ENCODE assay signal across 8 mouse cellular contexts in the genomic region with DNA sequence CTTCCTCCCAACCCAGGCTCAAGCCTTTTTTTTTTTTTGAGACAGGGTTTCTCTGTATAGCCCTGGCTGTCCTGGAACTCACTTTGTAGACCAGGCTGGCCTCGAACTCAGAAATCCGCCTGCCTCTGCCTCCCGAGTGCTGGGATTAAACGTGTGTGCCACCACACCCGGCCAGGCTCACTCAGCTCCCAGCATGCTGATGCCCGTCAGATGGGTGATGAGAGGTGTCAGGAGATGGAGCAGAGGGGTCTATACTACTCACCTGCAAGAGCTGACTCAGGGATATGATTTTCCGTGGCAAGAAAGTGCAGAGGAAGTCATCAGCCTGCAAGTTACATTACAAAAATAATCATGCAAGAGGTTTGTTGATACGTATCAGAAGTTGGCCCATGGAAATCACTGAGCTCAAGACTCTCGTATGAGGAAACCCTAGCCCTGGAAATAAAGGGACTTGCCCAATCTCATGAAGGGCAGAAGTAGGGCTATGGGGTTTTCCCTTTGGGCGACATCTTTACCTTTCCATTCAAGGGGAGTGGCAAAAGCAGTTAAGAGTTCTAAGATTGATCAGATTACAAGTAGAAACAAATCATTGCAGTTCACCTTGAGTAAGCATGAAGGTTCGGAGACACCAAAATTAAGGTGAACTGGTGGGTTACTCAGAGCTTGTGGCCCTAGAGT. TPM values are rescaled to one million over a fixed set of nuclear protein-coding genes. Genes with fewer than 3 reads are reported as not detected.
A peak's percentile ranks its signal among the peaks of the same experiment; 100 is the strongest.
DNase-seq lines count a peak whose midpoint lies in the region; ATAC-seq and TF ChIP-seq lines count a peak whose summit lies in the region.

No protein-coding gene starts in this region.

- dilution Hi-C loops in CH12.LX (cut with MboI; ENCODE audit: extremely low pct_ligation_motif_present, extremely low pct_unique_long_range_greater_than_20kb, low sequenced_read_pairs) = no loop called here

- peaks cover 9% of the 10 kb centered on the region for H3K36me3 ChIP-seq in heart, embryonic 11.5 days (ENCODE audit: control insufficient read depth, insufficient read depth, low read length)
- H3K36me3 ChIP-seq in CH12.LX (replicated peaks in 1 of 2; ENCODE audit: control insufficient read depth in 1 of 2, insufficient read depth in 1 of 2, low read length in 1 of 2) = peaks cover 27 to 49% of the 10 kb centered on the region in 2 experiments
- H3K36me3 ChIP-seq in heart, embryonic 16.5 days (ENCODE audit: control insufficient read depth, insufficient read depth) = peaks cover 18% of the 10 kb centered on the region
- H3K36me3 ChIP-seq in midbrain, embryonic 10.5 days = peaks cover 41% of the 10 kb centered on the region

- TF ChIP-seq POLR2A in CH12.LX (IDR thresholded peaks at IDR 0.05; ENCODE audit: low read depth, low read length) = no peak

- peak overlapping the region; percentile 98; the same call in 1 of the 2 replicates for H3K27ac ChIP-seq in heart, embryonic 11.5 days (ENCODE audit: low read depth, low read length)
- H3K27ac ChIP-seq in CH12.LX (ENCODE audit: insufficient read depth, low read depth) = peak overlapping the region; percentile 97
- H3K27ac ChIP-seq in heart, embryonic 16.5 days (ENCODE audit: low read length) = peak overlapping the region; percentile 97
- H3K27ac ChIP-seq in midbrain, embryonic 10.5 days (replicated peaks) = peak overlapping the region; percentile 93

- peak overlapping the region; percentile 98 for H3K4me2 ChIP-seq in heart, embryonic 11.5 days
- H3K4me2 ChIP-seq in CH12.LX (ENCODE audit: insufficient read depth, low read depth, poor library complexity, severe bottlenecking) = peak overlapping the region; percentile 96
- H3K4me2 ChIP-seq in heart, embryonic 16.5 days (ENCODE audit: low read depth, low read length) = peak overlapping the region; percentile 76

- peak; percentile 49 for TF ChIP-seq EP300 in CH12.LX (IDR thresholded peaks at IDR 0.05; ENCODE audit: low read length)

- in situ Hi-C loops in CH12.LX (cut with MboI; ENCODE audit: low pct_ligation_motif_present, low pct_unique_long_range_greater_than_20kb, low sequenced_read_pairs) = no loop called here

- H3K79me2 ChIP-seq in CH12.LX (replicated peaks; ENCODE audit: control insufficient read depth, extremely low read depth, insufficient read depth, poor library complexity, severe bottlenecking) = peaks cover 35% of the 10 kb centered on the region

- DNase-seq in heart, postnatal 14 days = no peak
- peak; percentile 89 for DNase-seq in CH12.LX (ENCODE audit: extremely low read depth)
- no peak for DNase-seq in midbrain, embryonic 10.5 days (ENCODE audit: low spot score)
- no peak for DNase-seq in urinary bladder, adult 18-20 months (ENCODE audit: low spot score in 2 of 2)
- no peak for DNase-seq in adrenal gland, postnatal 25 days
- DNase-seq in urinary bladder, postnatal 14 days (ENCODE audit: low spot score) = no peak

- H3K9me3 ChIP-seq in heart, embryonic 11.5 days (replicated peaks; ENCODE audit: control insufficient read depth, low read length) = no peaks in the 10 kb centered on the region
- no peaks in the 10 kb centered on the region for H3K9me3 ChIP-seq in CH12.LX (replicated peaks; ENCODE audit: low read length)
- H3K9me3 ChIP-seq in heart, embryonic 16.5 days (replicated peaks; ENCODE audit: control insufficient read depth, low read length) = no peaks in the 10 kb centered on the region
- H3K9me3 ChIP-seq in midbrain, embryonic 10.5 days (replicated peaks) = no peaks in the 10 kb centered on the region

- no peak for ATAC-seq in heart, embryonic 11.5 days (replicated peaks; ENCODE audit: insufficient number of reproducible peaks, low FRiP score, low TSS enrichment)
- no peak for ATAC-seq in heart, embryonic 16.5 days (replicated peaks; ENCODE audit: extremely low read depth, insufficient read depth, low FRiP score)

- peak overlapping the region; percentile 85; the same call in 1 of the 2 replicates for H3K9ac ChIP-seq in heart, embryonic 11.5 days (ENCODE audit: low read depth, low read length)
- H3K9ac ChIP-seq in CH12.LX (ENCODE audit: insufficient read depth, low read depth) = peak overlapping the region; percentile 89
- H3K9ac ChIP-seq in heart, embryonic 16.5 days (ENCODE audit: low read length) = peak overlapping the region; percentile 83

- peak overlapping the region; percentile 78 for H3K4me3 ChIP-seq in heart, embryonic 11.5 days (ENCODE audit: low read depth, low read length)
- peak overlapping the region; percentile 79 to 94 (median 91) for H3K4me3 ChIP-seq in CH12.LX (replicated peaks in 1 of 3; ENCODE audit: low read depth in 2 of 3, low read length in 2 of 3, poor library complexity in 1 of 3)
- peak overlapping the region; percentile 91 for H3K4me3 ChIP-seq in heart, embryonic 16.5 days (ENCODE audit: low read length)
- H3K4me3 ChIP-seq in midbrain, embryonic 10.5 days = peak overlapping the region; percentile 95

- TF ChIP-seq RAD21 in CH12.LX (IDR thresholded peaks at IDR 0.05; ENCODE audit: low read depth, low read length) = no peak

- intact Hi-C loops in heart, postnatal 14 days (cut with DNase I) = no loop called here

- no peaks in the 10 kb centered on the region for H3K27me3 ChIP-seq in heart, embryonic 11.5 days (ENCODE audit: control insufficient read depth, insufficient read depth, low read length)
- H3K27me3 ChIP-seq in CH12.LX (replicated peaks) = no peaks in the 10 kb centered on the region
- H3K27me3 ChIP-seq in heart, embryonic 16.5 days (ENCODE audit: control insufficient read depth, insufficient read depth, low read length) = no peaks in the 10 kb centered on the region
- peaks cover under 1% of the 10 kb centered on the region; the same call in 1 of the 2 replicates for H3K27me3 ChIP-seq in midbrain, embryonic 10.5 days (ENCODE audit: low read depth, poor library complexity, severe bottlenecking)

- peaks cover 23% of the 10 kb centered on the region for H3K4me1 ChIP-seq in heart, embryonic 11.5 days (ENCODE audit: control insufficient read depth, insufficient read depth, low read length)
- peaks cover 4 to 58% of the 10 kb centered on the region in 2 experiments for H3K4me1 ChIP-seq in CH12.LX (ENCODE audit: control insufficient read depth in 1 of 2, insufficient read depth in 2 of 2)
- H3K4me1 ChIP-seq in heart, embryonic 16.5 days (ENCODE audit: control insufficient read depth, insufficient read depth, low read length) = peaks cover 25% of the 10 kb centered on the region
- H3K4me1 ChIP-seq in midbrain, embryonic 10.5 days = peaks cover 42% of the 10 kb centered on the region

- 79% methylated on average over 11 of the region's 11 CpGs for WGBS in heart, embryonic 11.5 days (ENCODE audit: insufficient replicate concordance)
- 75% methylated on average over 11 of the region's 11 CpGs for WGBS in heart, embryonic 16.5 days
- WGBS in midbrain, embryonic 10.5 days = 91% methylated on average over 11 of the region's 11 CpGs

- TF ChIP-seq CTCF in CH12.LX (conservative IDR thresholded peaks at IDR 0.05 in 1 of 2, IDR thresholded peaks at IDR 0.05 in 1 of 2; ENCODE audit: low read depth in 2 of 2, low read length in 2 of 2) = no peak

RNA-seq across cellular contexts. Expression of gene Psme2, which starts 1.0 kb away (rescaled TPM):
- polyA plus RNA-seq in heart, embryonic 11.5 days (2014; fragmentation: Nextera tagmentation; extraction: Ambion mirVana) = 222 and 223 TPM in 2 replicates
- total RNA-seq in heart, postnatal 14 days (2021) = 100 to 1,000 TPM in 1 of 2 experiments, 10 to 100 TPM in 1; 90.7 to 132 TPM
- total RNA-seq in CH12.LX (2012; rRNA removed) (634 and 684 TPM in 2 replicates), CH12.LX (2014; rRNA removed) (467 and 546 TPM in 2 replicates)
- polyA plus RNA-seq in CH12.LX (2012; ENCODE audit: insufficient read length, low read depth) = 650 and 757 TPM in 2 replicates
- polyA plus RNA-seq in heart, embryonic 16.5 days (2015; fragmentation: Nextera tagmentation; extraction: Ambion mirVana) = 207 TPM in 2 replicates
- 171 and 184 TPM in 2 replicates for polyA plus RNA-seq in midbrain, embryonic 10.5 days (2016; fragmentation: Nextera tagmentation; extraction: Ambion mirVana)
- 357 and 368 TPM in 2 replicates for total RNA-seq in adrenal gland, postnatal 25 days (2021)

RNA-seq across cellular contexts. Expression of gene Rnf31, which starts 1.6 kb away (rescaled TPM):
- polyA plus RNA-seq in heart, embryonic 11.5 days (2014; fragmentation: Nextera tagmentation; extraction: Ambion mirVana) = 11.2 and 13.0 TPM in 2 replicates
- total RNA-seq in heart, postnatal 14 days (2021) = 10 to 100 TPM; 21.8 to 26.1 TPM
- 14.8 and 15.9 TPM in 2 replicates for total RNA-seq in CH12.LX (2012; rRNA removed)
- total RNA-seq in CH12.LX (2014; rRNA removed) = 3.2 and 3.8 TPM in 2 replicates
- 18.2 and 22.6 TPM in 2 replicates for polyA plus RNA-seq in CH12.LX (2012; ENCODE audit: insufficient read length, low read depth)
- 15.7 and 18.6 TPM in 2 replicates for polyA plus RNA-seq in heart, embryonic 16.5 days (2015; fragmentation: Nextera tagmentation; extraction: Ambion mirVana)
- 15.4 and 21.0 TPM in 2 replicates for polyA plus RNA-seq in midbrain, embryonic 10.5 days (2016; fragmentation: Nextera tagmentation; extraction: Ambion mirVana)
- 37.4 and 49.3 TPM in 2 replicates for total RNA-seq in adrenal gland, postnatal 25 days (2021)

RNA-seq across cellular contexts. Expression of gene Emc9, which starts 4.8 kb away (rescaled TPM):
- polyA plus RNA-seq in heart, embryonic 11.5 days (2014; fragmentation: Nextera tagmentation; extraction: Ambion mirVana) = 18.7 and 20.0 TPM in 2 replicates
- total RNA-seq in heart, postnatal 14 days (2021) = 10 to 100 TPM; 39.9 to 45.0 TPM
- total RNA-seq in CH12.LX (2012; rRNA removed) (9.6 and 10.4 TPM in 2 replicates), CH12.LX (2014; rRNA removed) (1.6 and 1.7 TPM in 2 replicates)
- polyA plus RNA-seq in CH12.LX (2012; ENCODE audit: insufficient read length, low read depth) = 3.7 and 4.2 TPM in 2 replicates
- polyA plus RNA-seq in heart, embryonic 16.5 days (2015; fragmentation: Nextera tagmentation; extraction: Ambion mirVana) = 24.0 and 26.5 TPM in 2 replicates
- 7.9 and 8.0 TPM in 2 replicates for polyA plus RNA-seq in midbrain, embryonic 10.5 days (2016; fragmentation: Nextera tagmentation; extraction: Ambion mirVana)
- 34.5 and 61.6 TPM in 2 replicates for total RNA-seq in adrenal gland, postnatal 25 days (2021)

RNA-seq across cellular contexts. Expression of gene Psme1, which starts 12.0 kb away (rescaled TPM):
- 223 and 235 TPM in 2 replicates for polyA plus RNA-seq in heart, embryonic 11.5 days (2014; fragmentation: Nextera tagmentation; extraction: Ambion mirVana)
- 100 to 1,000 TPM; 218 to 238 TPM for total RNA-seq in heart, postnatal 14 days (2021)
- total RNA-seq in CH12.LX (2012; rRNA removed) (292 and 335 TPM in 2 replicates), CH12.LX (2014; rRNA removed) (338 and 377 TPM in 2 replicates)
- 638 and 740 TPM in 2 replicates for polyA plus RNA-seq in CH12.LX (2012; ENCODE audit: insufficient read length, low read depth)
- polyA plus RNA-seq in heart, embryonic 16.5 days (2015; fragmentation: Nextera tagmentation; extraction: Ambion mirVana) = 223 and 227 TPM in 2 replicates
- 88.7 and 97.9 TPM in 2 replicates for polyA plus RNA-seq in midbrain, embryonic 10.5 days (2016; fragmentation: Nextera tagmentation; extraction: Ambion mirVana)
- total RNA-seq in adrenal gland, postnatal 25 days (2021) = 328 and 383 TPM in 2 replicates

RNA-seq across cellular contexts. Expression of gene Irf9, which starts 13.5 kb away (rescaled TPM):
- 6.4 and 7.5 TPM in 2 replicates for polyA plus RNA-seq in heart, embryonic 11.5 days (2014; fragmentation: Nextera tagmentation; extraction: Ambion mirVana)
- 1 to 10 TPM; 9.2 to 9.3 TPM for total RNA-seq in heart, postnatal 14 days (2021)
- total RNA-seq in CH12.LX (2012; rRNA removed) = 9.2 and 10.1 TPM in 2 replicates
- 9.6 and 11.2 TPM in 2 replicates for total RNA-seq in CH12.LX (2014; rRNA removed)
- polyA plus RNA-seq in CH12.LX (2012; ENCODE audit: insufficient read length, low read depth) = 12.4 and 12.8 TPM in 2 replicates
- 11.5 and 15.3 TPM in 2 replicates for polyA plus RNA-seq in heart, embryonic 16.5 days (2015; fragmentation: Nextera tagmentation; extraction: Ambion mirVana)
- 6.5 and 6.9 TPM in 2 replicates for polyA plus RNA-seq in midbrain, embryonic 10.5 days (2016; fragmentation: Nextera tagmentation; extraction: Ambion mirVana)
- total RNA-seq in adrenal gland, postnatal 25 days (2021) = 24.2 and 24.8 TPM in 2 replicates
